Mouse (Mus musculus) G1E (cell line): ENCODE measurements around the gene Setd4.

ENCODE experiments used
- CTCF ChIP-seq: IDR thresholded peaks from 2 replicates; pipeline ENCODE4 v1.5.1; 2012; ENCODE audit warnings: low read depth, low read length, inconsistent platforms, mixed read lengths
- GATA1 ChIP-seq: IDR thresholded peaks from 2 replicates; pipeline ENCODE4 v1.6.1; 2012; ENCODE audit warnings: borderline replicate concordance, low read length, inconsistent platforms, mixed read lengths
- GATA2 ChIP-seq: IDR thresholded peaks from 2 replicates; pipeline ENCODE4 v1.6.1; 2012; ENCODE audit warnings: low read depth, low read length, inconsistent platforms, borderline replicate concordance
- POLR2AphosphoS5 ChIP-seq: IDR thresholded peaks from 2 replicates; pipeline ENCODE4 v1.6.1; 2012; ENCODE audit warnings: low read depth, low read length, inconsistent platforms; ENCODE audit not compliant: insufficient replicate concordance
- TAL1 ChIP-seq: conservative IDR thresholded peaks from 2 replicates; pipeline ENCODE4 v1.6.1; 2012; ENCODE audit warnings: low read depth, low read length, inconsistent platforms, mixed read lengths

GRCm38 (mm10) chr16:93584976-93585702 lies 18.7 kb downstream of the Setd4 start:
- TF ChIP-seq CTCF (no peak), TAL1 (no peak), GATA1 (no peak), POLR2AphosphoS5 (no peak), GATA2 (no peak)
